Comparison of ENCODE assay signal across 12 mouse cellular contexts in the genomic region with DNA sequence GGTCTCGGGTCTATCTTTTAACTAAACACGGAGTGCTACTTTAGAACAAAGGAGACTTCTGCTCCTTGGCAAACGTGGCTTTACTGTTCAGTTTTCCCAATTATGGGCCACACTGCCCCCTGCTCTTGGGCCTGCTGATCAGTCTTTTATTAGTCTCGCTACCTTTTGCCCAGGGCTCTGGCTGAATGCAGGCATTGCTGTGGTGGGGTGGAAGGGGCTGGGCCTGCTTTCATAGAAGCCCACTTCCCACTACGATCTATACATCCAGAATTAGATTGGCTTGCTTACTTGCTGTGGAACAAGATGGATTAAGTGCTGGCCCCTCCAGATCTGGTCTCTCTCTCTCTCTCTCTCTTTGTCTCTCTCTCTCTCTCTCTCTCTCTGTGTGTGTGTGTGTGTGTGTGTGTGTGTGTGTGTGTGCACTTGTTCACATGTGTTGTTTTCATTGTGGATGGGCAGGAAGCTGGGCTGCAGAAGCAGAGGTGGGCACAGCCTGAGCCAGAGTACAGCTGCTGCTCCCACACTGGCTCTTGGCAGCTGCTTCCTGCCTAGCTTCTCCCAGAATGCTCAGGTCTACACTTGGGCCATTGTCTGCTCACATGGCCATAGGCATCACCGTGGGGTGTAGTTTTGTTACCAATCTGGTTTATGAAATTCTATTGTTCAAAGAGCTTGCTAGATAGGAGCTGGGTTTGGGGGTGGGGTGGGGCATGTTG.
A peak's percentile ranks its signal among the peaks of the same experiment; 100 is the strongest.
DNase-seq lines count a peak whose midpoint lies in the region; ATAC-seq and TF ChIP-seq lines count a peak whose summit lies in the region.
"Had no signal": no experiment of that assay in that cellular context is flagged by ENCODE, and none has a peak within 500 bp of the region (broad histone marks: within the 10 kb centered on the region; RNA-seq: fewer than 3 reads in every experiment).

No protein-coding gene starts in this region.

- WGBS in forebrain, embryonic 16.5 days: 11% methylated on average over 6 of the region's 6 CpGs
- WGBS in limb, embryonic 14.5 days: 45% methylated on average over 6 of the region's 6 CpGs
- 71% methylated on average over 6 of the region's 6 CpGs for WGBS in thymus, adult 2 months

- H3K27ac ChIP-seq in gastrocnemius, adult 2 months: peak overlapping the region; percentile 48
- no peak overlapping the region for H3K27ac ChIP-seq in forebrain, embryonic 16.5 days (ENCODE audit: low read length)
- H3K27ac ChIP-seq in limb, embryonic 14.5 days (replicated peaks; ENCODE audit: low read depth, low read length): no peak overlapping the region
- peak overlapping the region; percentile 70; the same call in 1 of the 2 replicates for H3K27ac ChIP-seq in thymus, adult 2 months (ENCODE audit: control insufficient read depth, insufficient read depth, low read length)

- H3K4me3 ChIP-seq in gastrocnemius, adult 2 months: no peak overlapping the region
- no peak overlapping the region for H3K4me3 ChIP-seq in forebrain, embryonic 16.5 days (replicated peaks; ENCODE audit: low read length)
- no peak overlapping the region for H3K4me3 ChIP-seq in limb, embryonic 14.5 days (replicated peaks; ENCODE audit: low read length)
- no peak overlapping the region for H3K4me3 ChIP-seq in thymus, adult 2 months (ENCODE audit: control insufficient read depth, insufficient read depth, low read length)

- no peak for TF ChIP-seq CTCF in gastrocnemius, adult 2 months (IDR thresholded peaks at IDR 0.05)
- no peak for TF ChIP-seq CTCF in thymus, adult 2 months (IDR thresholded peaks at IDR 0.05; ENCODE audit: borderline replicate concordance, control insufficient read depth, extremely low read depth, insufficient read depth, low read length, poor library complexity)

- H3K4me1 ChIP-seq in forebrain, embryonic 16.5 days (replicated peaks; ENCODE audit: control insufficient read depth, insufficient read depth, low read length): peaks cover 6% of the 10 kb centered on the region; the same call in 1 of the 2 replicates
- H3K4me1 ChIP-seq in limb, embryonic 14.5 days (ENCODE audit: control insufficient read depth, insufficient read depth, low read length): no peaks in the 10 kb centered on the region; the same call in 1 of the 2 replicates
- peaks cover 20% of the 10 kb centered on the region for H3K4me1 ChIP-seq in thymus, adult 2 months (replicated peaks; ENCODE audit: control insufficient read depth, insufficient read depth, low read length)

- H3K9me3 ChIP-seq in forebrain, embryonic 16.5 days (ENCODE audit: control insufficient read depth, low read length): no peaks in the 10 kb centered on the region
- no peaks in the 10 kb centered on the region for H3K9me3 ChIP-seq in limb, embryonic 14.5 days (ENCODE audit: control insufficient read depth, low read length)

- H3K36me3 ChIP-seq in forebrain, embryonic 16.5 days (ENCODE audit: control insufficient read depth, insufficient read depth): no peaks in the 10 kb centered on the region
- no peaks in the 10 kb centered on the region for H3K36me3 ChIP-seq in limb, embryonic 14.5 days (ENCODE audit: control insufficient read depth, insufficient read depth, low read length)
- H3K36me3 ChIP-seq in thymus, adult 2 months (ENCODE audit: control insufficient read depth, insufficient read depth, low read length): no peaks in the 10 kb centered on the region
- H3K36me3 ChIP-seq: G1E had no signal

- H3K9ac ChIP-seq in forebrain, embryonic 16.5 days (replicated peaks; ENCODE audit: low read depth, low read length): no peak overlapping the region
- no peak overlapping the region for H3K9ac ChIP-seq in limb, embryonic 14.5 days (ENCODE audit: low read depth, low read length, severe bottlenecking)

- no peak for DNase-seq in gastrocnemius, adult 2 months
- DNase-seq in gastrocnemius, postnatal 25 days: no peak
- peak; percentile 26 for DNase-seq in limb, embryonic 14.5 days (ENCODE audit: low spot score)
- peak; percentile 46 for DNase-seq in thymus, adult 2 months
- DNase-seq in adrenal gland, postnatal 4 days (ENCODE audit: low spot score in 2 of 2): no peak
- DNase-seq in layer of hippocampus, postnatal 14 days (ENCODE audit: low spot score in 2 of 2): no peak
- DNase-seq: left cerebral cortex, postnatal 4 days had no signal

- peak; percentile 55 for ATAC-seq in forebrain, embryonic 16.5 days
- ATAC-seq in limb, embryonic 14.5 days (ENCODE audit: low FRiP score, low read depth): no peak
- no peak for ATAC-seq in CD4-positive, CD25-positive, alpha-beta regulatory T cell, adult 4 months
- ATAC-seq: inflammation-experienced regulatory T-cells, adult 6 months had no signal

- intact Hi-C loops in gastrocnemius, adult 2 months (cut with DNase I): no loop called here

- no peak overlapping the region for H3K4me2 ChIP-seq in forebrain, embryonic 16.5 days (ENCODE audit: low read length)
- no peak overlapping the region for H3K4me2 ChIP-seq in limb, embryonic 14.5 days (replicated peaks; ENCODE audit: low read depth, low read length, severe bottlenecking)
- H3K4me2 ChIP-seq: heart, embryonic 11.5 days had no signal

- TF ChIP-seq POLR2A in limb, embryonic 14.5 days (IDR thresholded peaks at IDR 0.05; ENCODE audit: borderline replicate concordance, extremely low read depth, insufficient read depth, insufficient read length): no peak
- no peak for TF ChIP-seq POLR2A in thymus, adult 2 months (IDR thresholded peaks at IDR 0.05; ENCODE audit: control insufficient read depth, extremely low read depth, insufficient read depth, low read length, poor library complexity)

- H3K27me3 ChIP-seq in forebrain, embryonic 16.5 days (replicated peaks; ENCODE audit: control insufficient read depth, insufficient read depth, low read length): no peaks in the 10 kb centered on the region
- H3K27me3 ChIP-seq in limb, embryonic 14.5 days (ENCODE audit: control insufficient read depth, insufficient read depth, low read length): no peaks in the 10 kb centered on the region
- H3K27me3 ChIP-seq in thymus, adult 2 months (ENCODE audit: control insufficient read depth, insufficient read depth, low read length): no peaks in the 10 kb centered on the region

Comparison
In these comparisons a context has a peak if more than half of its experiments do, and no peak if none do; other contexts are left out.
1. DNase-seq: peak in limb, embryonic 14.5 days (single experiment) and thymus, adult 2 months (single experiment); none in gastrocnemius, adult 2 months (single experiment), gastrocnemius, postnatal 25 days (single experiment), adrenal gland, postnatal 4 days (0 of 2) and layer of hippocampus, postnatal 14 days (0 of 2).
2. H3K27ac ChIP-seq: peak in gastrocnemius, adult 2 months (single experiment) and thymus, adult 2 months (single experiment); none in forebrain, embryonic 16.5 days (single experiment) and limb, embryonic 14.5 days (single experiment).